Mouse (Mus musculus) kidney, adult 2 months (tissue): ENCODE measurements at regions not wholly inside any gene's neighbourhood (a gene's known extent, or its start where the extent isn't known, plus 50 kb on each side); places are given as distances from the start of the nearest gene placed in this dataset.

ENCODE experiments used
- CTCF ChIP-seq: fragments of 200-500 bp; conservative IDR thresholded peaks from 2 replicates; pipeline ENCODE4 v1.5.1; 2011; ENCODE audit warnings: low read depth, mild to moderate bottlenecking, control low read depth, low read length, moderate library complexity, mixed read lengths; ENCODE audit not compliant: insufficient read depth, insufficient read length
- POLR2A ChIP-seq: fragments of 200-500 bp; IDR thresholded peaks from one replicate; pipeline ENCODE4 v1.6.1; 2011; ENCODE audit warnings: low read depth, low read length, control low read depth

DNA sequence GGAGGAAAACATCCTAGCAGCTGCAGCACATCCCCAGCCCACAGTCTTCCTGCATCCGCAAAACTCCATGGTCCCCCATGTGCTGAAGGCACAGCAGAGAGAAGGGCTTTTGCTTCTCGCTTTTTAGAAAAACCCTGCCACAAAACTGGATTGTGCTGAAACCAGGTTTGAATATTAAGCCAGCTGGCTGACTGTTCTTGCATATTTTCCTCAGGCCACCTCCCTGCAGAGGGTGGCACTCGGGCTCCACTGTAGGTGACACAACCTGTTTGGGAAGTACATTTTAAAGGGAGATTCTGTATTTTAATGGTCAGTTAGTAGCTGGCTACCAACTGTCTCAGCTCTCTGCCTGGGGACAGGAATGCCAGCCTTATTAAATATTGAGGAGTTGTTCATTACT is 133.7 kb downstream of the Anxa2 start:
- TF ChIP-seq CTCF (no peak; the same call in 1 of the 2 replicates), POLR2A (no peak)
